Mouse (Mus musculus) neural tube, embryonic 11.5 days (tissue): Measurements from ENCODE around the gene Megf11. TPM values are rescaled to one million over a fixed set of nuclear protein-coding genes. Genes with fewer than 3 reads are reported as not detected.
A peak's percentile ranks its signal among the peaks of the same experiment; 100 is the strongest.

Experiments used
- ATAC-seq: fragments of 200-750 bp; cut with Nextera tagmentation; 2 replicates; pipeline ENCODE4 v1.8.0; 2017; ENCODE audit warnings: moderate number of reproducible peaks, mild to moderate bottlenecking, moderate TSS enrichment, moderate library complexity; ENCODE audit not compliant: insufficient read depth, low FRiP score, low TSS enrichment
- DNase-seq: peaks from one replicate; pipeline ENCODE4 v3.0.0-alpha.2; 2015; ENCODE audit warnings: low spot score
- H3K27ac ChIP-seq: fragments of 300-500 bp; sonication (generic); 2 replicates; pipeline ENCODE4 v1.5.1; 2014; ENCODE audit warnings: low read depth, mild to moderate bottlenecking, low read length
- H3K27me3 ChIP-seq: fragments of 300-500 bp; sonication (generic); 2 replicates; pipeline ENCODE4 v1.6.1; 2014; ENCODE audit warnings: mild to moderate bottlenecking, low read length, mixed read lengths; ENCODE audit not compliant: control insufficient read depth, insufficient read depth
- H3K36me3 ChIP-seq: fragments of 300-500 bp; sonication (generic); 2 replicates; pipeline ENCODE4 v1.6.1; 2014; ENCODE audit warnings: mild to moderate bottlenecking, low read length, moderate library complexity, mixed read lengths; ENCODE audit not compliant: control insufficient read depth, insufficient read depth
- H3K4me1 ChIP-seq: fragments of 300-500 bp; sonication (generic); 2 replicates; pipeline ENCODE4 v1.6.1; 2014; ENCODE audit warnings: low read length, mixed read lengths; ENCODE audit not compliant: control insufficient read depth, insufficient read depth
- H3K4me2 ChIP-seq: fragments of 300-500 bp; sonication (generic); 2 replicates; pipeline ENCODE4 v1.6.1; 2014; ENCODE audit warnings: low read depth, mild to moderate bottlenecking, moderate library complexity
- H3K4me3 ChIP-seq: fragments of 300-500 bp; sonication (generic); 2 replicates; pipeline ENCODE4 v1.5.1; 2014; ENCODE audit warnings: low read depth, low read length
- H3K9ac ChIP-seq: fragments of 300-500 bp; sonication (generic); 2 replicates; pipeline ENCODE4 v1.6.1; 2014; ENCODE audit warnings: mild to moderate bottlenecking, low read length
- H3K9me3 ChIP-seq: fragments of 300-500 bp; sonication (generic); 2 replicates; pipeline ENCODE4 v1.6.1; 2016; ENCODE audit warnings: low read length; ENCODE audit not compliant: control insufficient read depth
- whole genome bisulfite sequencing: fragments of 180-500 bp; shearing (Covaris S2); extraction: QIAGEN DNeasy Blood & Tissue Kit; methylation state at CpG from one replicate; pipeline ENCODE4 v1.1.7; 2014; 5-methylcytosine and 5-hydroxymethylcytosine counted together
- polyA plus RNA-seq: library from polyadenylated mRNA; unstranded; fragments of >200 nt; fragmentation: Nextera tagmentation; extraction: Ambion mirVana; gene quantifications from 2 replicates; pipeline ENCODE4 v1.2.1, GENCODE M21; 2014

The Megf11 gene
- polyA plus RNA-seq, 1 experiment from 2014 or later, result 5.7 TPM

DNA sequence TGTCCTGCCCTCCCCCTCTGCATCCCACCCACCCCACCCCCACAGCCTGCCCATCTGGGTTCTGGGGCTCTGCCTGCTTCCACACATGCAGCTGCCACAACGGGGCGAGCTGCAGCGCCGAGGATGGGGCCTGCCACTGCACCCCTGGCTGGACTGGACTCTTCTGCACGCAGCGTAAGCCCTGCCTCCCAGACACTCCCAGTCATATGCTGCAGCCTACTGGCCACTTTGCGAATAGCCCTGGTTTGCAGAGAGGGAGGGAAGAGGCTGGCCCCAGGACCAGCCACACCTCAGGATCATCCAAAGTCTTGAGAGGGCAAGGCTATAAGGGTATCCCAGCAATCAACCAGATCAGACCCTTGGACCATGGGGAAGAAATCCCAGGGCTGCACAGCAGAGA is 305.8 kb downstream of the Megf11 start:
- no peak overlapping the region for H3K9ac ChIP-seq
- no peak overlapping the region for H3K4me2 ChIP-seq
- no peaks in the 10 kb centered on the region for H3K9me3 ChIP-seq
- no peak overlapping the region for H3K4me3 ChIP-seq
- no peaks in the 10 kb centered on the region for H3K36me3 ChIP-seq
- 8% methylated on average over 7 of the region's 7 CpGs for WGBS
- no peak for ATAC-seq
- H3K4me1 ChIP-seq, result no peaks in the 10 kb centered on the region
- DNase-seq, result peak; percentile 78
- H3K27me3 ChIP-seq, result no peaks in the 10 kb centered on the region
- no peak overlapping the region for H3K27ac ChIP-seq

DNA sequence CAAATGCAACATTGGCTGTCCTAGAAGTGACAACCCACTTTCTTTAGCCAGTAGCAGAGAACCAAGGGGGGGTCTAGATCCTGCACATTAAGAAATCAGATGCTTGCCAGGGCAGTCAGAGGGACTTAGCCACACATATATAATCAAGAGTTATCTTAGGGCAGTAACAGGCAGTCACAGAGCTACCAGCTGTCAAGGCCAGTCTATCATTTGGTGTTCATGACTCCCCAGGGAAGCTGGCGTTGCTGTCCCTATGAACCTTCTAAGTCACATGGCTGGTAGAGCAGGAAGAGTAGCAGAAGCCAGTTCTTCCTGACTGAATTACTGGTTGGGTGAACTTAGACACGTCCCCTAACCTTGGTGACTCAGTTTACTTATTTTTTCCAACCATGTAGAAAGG is 307.7 kb downstream of the Megf11 start:
- Histone ChIP-seq H3K27me3 (no peaks in the 10 kb centered on the region), H3K4me2 (no peak overlapping the region), H3K27ac (no peak overlapping the region), H3K9me3 (no peaks in the 10 kb centered on the region), H3K4me3 (no peak overlapping the region), H3K9ac (no peak overlapping the region), H3K36me3 (no peaks in the 10 kb centered on the region), H3K4me1 (no peaks in the 10 kb centered on the region)
- WGBS, result 70% methylated on average over 2 of the region's 2 CpGs
- DNase-seq (no peak), ATAC-seq (no peak)

DNA sequence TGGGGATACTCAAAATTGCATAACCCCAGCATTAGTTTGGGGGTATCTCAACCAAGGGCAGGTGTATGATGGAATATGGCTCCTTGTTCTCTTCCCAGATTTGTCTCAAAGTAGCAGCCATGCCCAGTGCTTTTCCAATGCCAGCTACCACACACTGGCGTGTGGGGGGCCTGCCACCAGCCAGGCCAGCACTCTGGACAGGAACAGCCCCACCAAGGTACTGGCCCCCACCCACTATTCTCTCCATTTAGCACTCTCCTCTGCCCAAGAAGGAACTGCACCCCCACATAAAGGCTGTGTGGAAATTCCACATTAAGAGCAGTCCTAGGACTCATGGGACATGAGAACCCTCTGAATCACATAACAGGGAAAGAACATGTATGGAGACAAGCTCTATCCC is 309.8 kb downstream of the Megf11 start:
- WGBS, result 83% methylated on average over 1 of the region's 1 CpGs
- no peaks in the 10 kb centered on the region for H3K9me3 ChIP-seq
- no peak overlapping the region for H3K4me3 ChIP-seq
- no peak for DNase-seq
- H3K4me2 ChIP-seq, result no peak overlapping the region
- H3K36me3 ChIP-seq, result no peaks in the 10 kb centered on the region
- no peaks in the 10 kb centered on the region for H3K4me1 ChIP-seq
- no peaks in the 10 kb centered on the region for H3K27me3 ChIP-seq
- no peak overlapping the region for H3K9ac ChIP-seq
- H3K27ac ChIP-seq, result no peak overlapping the region
- no peak for ATAC-seq

DNA sequence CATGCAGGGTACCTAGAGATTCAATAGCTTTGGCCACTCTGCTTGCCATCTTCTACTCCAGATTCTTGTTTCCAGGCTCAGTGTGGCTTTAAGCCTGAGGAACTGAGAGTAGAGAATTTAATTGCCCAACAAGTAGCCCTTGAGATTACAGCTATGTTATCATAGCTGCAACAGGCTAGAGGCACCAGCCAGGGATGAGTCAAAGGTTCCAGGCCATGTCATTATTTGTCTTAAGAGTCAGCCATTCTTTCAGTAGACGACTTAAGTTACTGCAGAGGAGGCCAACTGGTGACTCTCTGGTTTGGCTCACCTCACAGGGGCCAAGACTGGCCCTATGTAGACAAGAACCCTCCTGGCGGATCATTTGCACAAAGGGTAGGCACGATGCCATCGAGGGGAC is 311.0 kb downstream of the Megf11 start:
- H3K9me3 ChIP-seq, result no peaks in the 10 kb centered on the region
- no peak overlapping the region for H3K4me3 ChIP-seq
- WGBS, result 92% methylated on average over 4 of the region's 4 CpGs
- H3K9ac ChIP-seq, result no peak overlapping the region
- no peak overlapping the region for H3K27ac ChIP-seq
- H3K27me3 ChIP-seq, result no peaks in the 10 kb centered on the region
- H3K4me1 ChIP-seq, result no peaks in the 10 kb centered on the region
- no peak overlapping the region for H3K4me2 ChIP-seq
- DNase-seq, result no peak
- ATAC-seq, result no peak
- H3K36me3 ChIP-seq, result no peaks in the 10 kb centered on the region

DNA sequence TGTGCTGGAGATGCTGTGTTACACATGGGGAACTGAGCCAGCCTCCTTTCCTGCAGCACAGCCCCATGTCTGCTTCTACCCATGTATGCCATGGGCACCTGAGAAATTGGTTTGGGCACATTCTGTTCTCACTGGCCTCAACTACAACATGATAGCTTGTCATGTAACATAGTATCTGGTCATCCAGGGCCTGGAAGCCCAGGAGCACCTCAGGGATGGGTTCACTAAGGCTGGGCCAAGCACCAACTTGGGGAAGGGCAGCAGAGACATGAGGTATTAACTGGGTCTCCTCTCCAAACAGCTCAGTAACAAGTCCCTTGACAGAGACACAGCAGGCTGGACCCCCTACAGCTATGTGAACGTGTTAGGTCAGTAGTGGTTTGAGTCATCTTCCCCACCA is 311.6 kb downstream of the Megf11 start:
- H3K36me3 ChIP-seq, result no peaks in the 10 kb centered on the region
- DNase-seq (no peak), ATAC-seq (no peak)
- H3K4me2 ChIP-seq, result no peak overlapping the region
- WGBS, result 64% methylated on average over 1 of the region's 1 CpGs
- H3K4me1 ChIP-seq, result no peaks in the 10 kb centered on the region
- no peaks in the 10 kb centered on the region for H3K27me3 ChIP-seq
- no peak overlapping the region for H3K9ac ChIP-seq
- no peak overlapping the region for H3K27ac ChIP-seq
- no peaks in the 10 kb centered on the region for H3K9me3 ChIP-seq
- H3K4me3 ChIP-seq, result no peak overlapping the region

DNA sequence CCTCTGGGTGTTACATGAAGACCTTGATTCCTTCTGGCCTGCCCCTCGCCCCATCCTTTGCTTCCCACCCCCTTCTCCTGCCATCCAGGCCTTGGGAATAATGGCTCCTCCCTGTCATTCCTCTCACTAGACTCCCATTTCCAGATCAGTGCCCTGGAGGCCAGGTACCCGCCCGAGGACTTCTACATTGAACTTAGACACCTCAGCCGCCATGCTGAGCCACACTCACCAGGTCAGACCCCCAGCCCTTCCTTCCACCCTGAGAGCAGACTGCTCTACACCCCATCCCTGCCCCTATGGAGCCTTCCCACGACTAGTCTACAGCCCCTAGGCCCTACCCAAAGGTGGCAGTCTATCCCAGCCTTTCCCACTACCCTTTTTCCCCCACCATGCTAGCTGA is 312.3 kb downstream of the Megf11 start:
- Histone ChIP-seq H3K9ac (no peak overlapping the region), H3K27me3 (no peaks in the 10 kb centered on the region), H3K9me3 (no peaks in the 10 kb centered on the region), H3K27ac (no peak overlapping the region), H3K36me3 (no peaks in the 10 kb centered on the region), H3K4me1 (no peaks in the 10 kb centered on the region), H3K4me3 (no peak overlapping the region), H3K4me2 (no peak overlapping the region)
- ATAC-seq, result no peak
- WGBS, result 88% methylated on average over 5 of the region's 5 CpGs
- no peak for DNase-seq

DNA sequence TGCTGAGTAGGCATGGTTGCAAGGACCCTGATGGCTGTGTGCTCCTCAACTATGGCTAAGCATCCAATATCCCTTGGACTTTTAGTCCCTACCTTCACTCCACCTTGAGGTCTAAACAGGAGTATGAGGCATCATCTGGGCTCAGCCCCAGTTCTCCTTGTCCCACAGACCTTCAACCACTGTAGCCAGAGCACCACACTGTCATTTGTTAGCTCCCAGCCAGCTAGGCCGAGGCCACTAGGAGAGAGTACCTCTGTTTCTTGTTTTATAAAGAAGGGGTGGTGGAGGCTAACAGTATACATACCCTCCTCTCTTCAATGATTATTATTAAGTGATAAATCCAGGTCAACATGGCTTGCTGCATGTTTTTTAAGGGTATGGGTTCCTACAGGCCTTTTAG is 313.2 kb downstream of the Megf11 start:
- WGBS, result 92% methylated on average over 1 of the region's 1 CpGs
- H3K27ac ChIP-seq, result no peak overlapping the region
- no peak overlapping the region for H3K4me3 ChIP-seq
- H3K4me2 ChIP-seq, result no peak overlapping the region
- no peaks in the 10 kb centered on the region for H3K27me3 ChIP-seq
- H3K9me3 ChIP-seq, result no peaks in the 10 kb centered on the region
- H3K4me1 ChIP-seq, result no peaks in the 10 kb centered on the region
- ATAC-seq (no peak), DNase-seq (no peak)
- no peak overlapping the region for H3K9ac ChIP-seq
- H3K36me3 ChIP-seq, result no peaks in the 10 kb centered on the region

DNA sequence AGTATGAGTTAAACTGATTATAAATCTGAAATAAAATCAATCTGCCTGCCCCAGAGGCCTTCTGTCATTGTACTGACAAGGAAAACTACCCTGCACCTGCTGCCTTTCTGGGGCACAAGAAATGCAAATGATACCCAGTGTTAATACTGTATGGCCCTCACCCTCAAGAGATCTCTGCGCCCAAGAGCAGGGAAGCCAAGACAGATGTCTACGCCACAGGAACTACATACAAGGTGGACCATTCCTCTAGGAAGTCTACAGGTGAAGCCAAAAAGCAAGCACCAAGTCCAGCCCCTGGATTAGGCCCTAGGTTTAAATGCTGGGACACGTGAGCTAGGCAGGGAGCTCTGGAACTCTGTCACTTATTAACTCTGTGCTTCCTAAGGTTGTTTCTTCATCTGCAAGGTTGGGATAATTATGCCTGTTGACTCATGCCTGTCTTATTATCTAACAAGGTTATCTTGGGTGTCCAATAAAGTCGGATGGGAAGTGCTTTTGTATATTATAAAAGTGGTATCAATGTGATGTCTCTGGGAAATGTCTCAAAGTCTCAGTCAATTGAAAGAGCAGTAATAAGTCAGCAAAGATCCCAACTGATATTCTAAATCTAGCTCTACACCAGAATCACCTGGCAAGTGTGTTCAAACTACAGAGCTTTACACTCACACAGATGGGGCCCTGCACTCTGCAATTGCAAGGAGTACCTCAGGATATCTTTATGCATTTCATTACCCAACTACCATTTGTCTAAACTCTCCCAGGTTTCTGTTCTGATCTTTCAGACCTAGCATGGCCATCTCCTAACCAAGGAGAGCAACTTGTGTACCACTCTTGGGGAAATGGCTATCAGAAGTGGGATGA is 315.3 kb downstream of the Megf11 start:
- no peaks in the 10 kb centered on the region for H3K4me1 ChIP-seq

DNA sequence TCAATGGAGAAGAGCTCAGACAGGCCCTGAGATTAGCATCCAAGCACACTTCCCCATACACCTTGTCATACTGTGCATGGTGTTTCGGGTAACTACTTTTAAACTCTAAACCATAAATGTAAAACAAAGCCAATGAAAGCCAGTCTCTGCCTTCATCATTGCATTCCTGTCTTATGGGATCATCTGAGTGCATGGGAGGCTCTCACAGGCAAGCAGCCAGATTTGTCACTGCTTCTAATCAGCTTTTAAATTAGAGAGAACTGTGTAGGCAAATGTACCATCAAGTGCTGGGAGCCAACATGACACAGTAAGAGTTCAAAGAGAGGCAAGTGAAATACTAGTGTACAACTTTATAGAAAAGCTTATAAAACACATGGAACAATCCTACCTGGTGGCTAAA is 316.2 kb downstream of the Megf11 start:
- Histone ChIP-seq H3K4me3 (no peak overlapping the region), H3K27me3 (no peaks in the 10 kb centered on the region), H3K9me3 (no peaks in the 10 kb centered on the region), H3K9ac (no peak overlapping the region), H3K4me1 (no peaks in the 10 kb centered on the region), H3K4me2 (no peak overlapping the region), H3K36me3 (no peaks in the 10 kb centered on the region), H3K27ac (no peak overlapping the region)
- 84% methylated on average over 1 of the region's 1 CpGs for WGBS
- ATAC-seq (no peak), DNase-seq (no peak)

More for the DNA sequence above, 315.3 kb downstream of the Megf11 start:
- Histone ChIP-seq H3K4me2 (no peak overlapping the region), H3K4me3 (no peak overlapping the region), H3K9me3 (no peaks in the 10 kb centered on the region), H3K36me3 (no peaks in the 10 kb centered on the region), H3K27me3 (no peaks in the 10 kb centered on the region), H3K9ac (no peak overlapping the region), H3K27ac (no peak overlapping the region)
- DNase-seq (no peak), ATAC-seq (no peak)
- 83% methylated on average over 4 of the region's 4 CpGs for WGBS
